Mouse (Mus musculus) forebrain, embryonic 16.5 days (tissue): ENCODE data around the gene Castor2. TPM values are rescaled to one million over a fixed set of nuclear protein-coding genes. Genes with fewer than 3 reads are reported as not detected.

ENCODE experiments used
- ATAC-seq: fragments of 200-750 bp; cut with Nextera tagmentation; 2 replicates; pipeline ENCODE4 v1.8.0; 2017; ENCODE audit warnings: mild to moderate bottlenecking, moderate library complexity
- H3K27ac ChIP-seq: fragments of 300-500 bp; sonication (generic); 2 replicates; pipeline ENCODE4 v1.5.1; 2014; ENCODE audit warnings: low read length, control low read depth
- H3K27me3 ChIP-seq: fragments of 300-500 bp; sonication (generic); replicated peaks from 2 replicates; pipeline ENCODE4 v1.6.1; 2014; ENCODE audit warnings: low read length; ENCODE audit not compliant: control insufficient read depth, insufficient read depth
- H3K36me3 ChIP-seq: fragments of 300-500 bp; sonication (generic); 2 replicates; pipeline ENCODE4 v1.6.1; 2014; ENCODE audit not compliant: control insufficient read depth, insufficient read depth
- H3K4me1 ChIP-seq: fragments of 300-500 bp; sonication (generic); replicated peaks from 2 replicates; pipeline ENCODE4 v1.6.1; 2014; ENCODE audit warnings: low read length; ENCODE audit not compliant: control insufficient read depth, insufficient read depth
- H3K4me2 ChIP-seq: fragments of 300-500 bp; sonication (generic); 2 replicates; pipeline ENCODE4 v1.6.1; 2014; ENCODE audit warnings: mild to moderate bottlenecking, low read length, control low read depth
- H3K4me3 ChIP-seq: fragments of 300-500 bp; sonication (generic); replicated peaks from 2 replicates; pipeline ENCODE4 v1.5.1; 2014; ENCODE audit warnings: mild to moderate bottlenecking, low read length, control low read depth
- H3K9ac ChIP-seq: fragments of 300-500 bp; sonication (generic); replicated peaks from 2 replicates; pipeline ENCODE4 v1.6.1; 2014; ENCODE audit warnings: low read depth, low read length, control low read depth
- H3K9me3 ChIP-seq: fragments of 300-500 bp; sonication (generic); 2 replicates; pipeline ENCODE4 v1.6.1; 2016; ENCODE audit warnings: low read length; ENCODE audit not compliant: control insufficient read depth
- WGBS: fragments of 180-500 bp; shearing (Covaris S2); extraction: QIAGEN DNeasy Blood & Tissue Kit; methylation state at CpG from one replicate; pipeline ENCODE4 v1.1.7; 2014; 5-methylcytosine and 5-hydroxymethylcytosine counted together
- polyA plus RNA-seq: library from polyadenylated mRNA; unstranded; fragments of >200 nt; fragmentation: Nextera tagmentation; extraction: Ambion mirVana; gene quantifications from 2 replicates; pipeline ENCODE4 v1.2.1, GENCODE M21; 2015

Castor2 gene
- polyA plus RNA-seq, 1 experiment from 2014 or later, result 31.4 TPM

DNA sequence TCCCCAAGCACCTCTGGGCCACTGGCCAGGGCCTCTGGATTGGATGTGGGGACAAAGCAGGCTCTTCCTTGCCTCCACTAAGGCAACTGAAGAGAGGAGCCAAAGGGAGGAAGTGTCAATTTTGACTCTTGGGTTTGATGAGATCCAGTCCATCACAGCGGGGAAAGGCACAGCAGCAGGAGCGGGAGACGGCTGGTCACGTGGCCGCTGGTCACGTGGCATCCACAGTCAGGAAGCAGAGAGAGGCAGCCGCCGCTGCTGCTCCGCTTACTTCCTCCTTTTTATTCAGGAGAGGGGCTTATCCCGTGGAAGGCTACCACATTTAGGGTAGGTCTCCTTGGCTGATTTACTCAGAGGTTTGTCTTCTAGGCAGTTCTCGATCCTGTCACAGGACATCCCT lies 42.9 kb downstream of the Castor2 start:
- no peak overlapping the region for H3K27ac ChIP-seq
- H3K4me2 ChIP-seq, result no peak overlapping the region
- no peaks in the 10 kb centered on the region for H3K9me3 ChIP-seq
- H3K4me3 ChIP-seq, result no peak overlapping the region
- 87% methylated on average over 11 of the region's 11 CpGs for WGBS
- H3K4me1 ChIP-seq, result no peaks in the 10 kb centered on the region
- peaks cover 24% of the 10 kb centered on the region for H3K36me3 ChIP-seq
- H3K9ac ChIP-seq, result no peak overlapping the region
- H3K27me3 ChIP-seq, result no peaks in the 10 kb centered on the region
- no peak for ATAC-seq

GRCm38 (mm10) chr5:134144986-134145385 lies 45.5 kb downstream of the Castor2 start:
- no peak overlapping the region for H3K27ac ChIP-seq
- no peaks in the 10 kb centered on the region for H3K27me3 ChIP-seq
- H3K4me3 ChIP-seq, result no peak overlapping the region
- H3K4me1 ChIP-seq, result no peaks in the 10 kb centered on the region
- 93% methylated on average over 8 of the region's 8 CpGs for WGBS
- peaks cover 17% of the 10 kb centered on the region for H3K36me3 ChIP-seq
- no peak overlapping the region for H3K9ac ChIP-seq
- H3K9me3 ChIP-seq, result no peaks in the 10 kb centered on the region
- H3K4me2 ChIP-seq, result no peak overlapping the region
- no peak for ATAC-seq

GRCm38 (mm10) chr5:134147194-134147753 lies 47.8 kb downstream of the Castor2 start:
- H3K4me1 ChIP-seq, result no peaks in the 10 kb centered on the region
- H3K9me3 ChIP-seq, result no peaks in the 10 kb centered on the region
- H3K27ac ChIP-seq, result no peak overlapping the region
- H3K36me3 ChIP-seq, result peaks cover 17% of the 10 kb centered on the region
- H3K27me3 ChIP-seq, result no peaks in the 10 kb centered on the region
- no peak overlapping the region for H3K4me3 ChIP-seq
- no peak for ATAC-seq
- WGBS, result 86% methylated on average over 10 of the region's 10 CpGs
- no peak overlapping the region for H3K9ac ChIP-seq
- H3K4me2 ChIP-seq, result no peak overlapping the region

- Histone ChIP-seq H3K9me3 (no peaks in the 10 kb centered on the region), H3K27me3 (no peaks in the 10 kb centered on the region), H3K4me1 (no peaks in the 10 kb centered on the region), H3K27ac (no peak overlapping the region), H3K4me3 (no peak overlapping the region), H3K4me2 (no peak overlapping the region), H3K36me3 (peaks cover 13% of the 10 kb centered on the region), H3K9ac (no peak overlapping the region)
- WGBS, result 90% methylated on average over 4 of the region's 4 CpGs
- ATAC-seq, result no peak
Observed at GRCm38 (mm10) chr5:134148153-134148552, 48.6 kb downstream of the Castor2 start.

GRCm38 (mm10) chr5:134151895-134152294 lies 52.4 kb downstream of the Castor2 start:
- 91% methylated on average over 11 of the region's 11 CpGs for WGBS
- no peak overlapping the region for H3K9ac ChIP-seq
- H3K9me3 ChIP-seq, result no peaks in the 10 kb centered on the region
- no peaks in the 10 kb centered on the region for H3K27me3 ChIP-seq
- no peaks in the 10 kb centered on the region for H3K4me1 ChIP-seq
- ATAC-seq, result no peak
- no peak overlapping the region for H3K4me2 ChIP-seq
- no peak overlapping the region for H3K27ac ChIP-seq
- H3K36me3 ChIP-seq, result peaks cover 21% of the 10 kb centered on the region
- H3K4me3 ChIP-seq, result no peak overlapping the region

DNA sequence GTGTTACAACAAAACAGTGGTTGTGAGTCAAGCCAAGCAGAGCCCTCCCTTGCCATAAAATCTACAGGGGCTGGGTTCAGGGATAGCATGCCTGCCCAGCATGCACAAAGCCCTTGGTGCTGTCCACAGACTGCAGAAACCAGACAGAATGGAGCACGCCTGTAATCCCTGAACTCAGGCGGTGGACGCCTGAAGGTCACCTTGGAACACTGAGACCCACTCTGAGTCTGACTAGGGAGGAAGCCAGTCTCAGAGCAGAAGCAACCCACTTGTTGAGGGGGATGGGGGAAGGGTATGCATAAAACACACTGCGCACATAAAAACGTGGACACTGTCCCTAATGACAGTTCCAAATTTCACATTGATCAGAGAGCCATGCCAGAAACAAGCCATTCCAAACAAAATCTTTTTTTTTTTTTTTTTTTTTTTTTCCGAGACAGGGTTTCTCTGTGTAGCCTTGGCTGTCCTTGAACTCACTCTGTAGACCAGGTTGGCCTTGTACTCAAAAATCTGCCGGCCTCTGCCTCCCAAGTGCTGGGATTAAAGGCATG lies 56.5 kb downstream of the Castor2 start:
- Histone ChIP-seq H3K9me3 (no peaks in the 10 kb centered on the region), H3K9ac (no peak overlapping the region), H3K4me3 (no peak overlapping the region), H3K27me3 (no peaks in the 10 kb centered on the region), H3K36me3 (peaks cover 16% of the 10 kb centered on the region), H3K4me2 (no peak overlapping the region), H3K4me1 (no peaks in the 10 kb centered on the region), H3K27ac (no peak overlapping the region)
- WGBS, result 90% methylated on average over 7 of the region's 7 CpGs
- no peak for ATAC-seq

- 42% methylated on average over 5 of the region's 5 CpGs for WGBS
- Histone ChIP-seq H3K4me1 (peaks cover 2% of the 10 kb centered on the region; the same call in 1 of the 2 replicates), H3K27ac (no peak overlapping the region), H3K4me3 (no peak overlapping the region), H3K4me2 (no peak overlapping the region), H3K9me3 (no peaks in the 10 kb centered on the region), H3K9ac (no peak overlapping the region; the same call in 1 of the 2 replicates), H3K27me3 (no peaks in the 10 kb centered on the region), H3K36me3 (peaks cover 2% of the 10 kb centered on the region; the same call in 1 of the 2 replicates)
- no peak for ATAC-seq
Observed at GRCm38 (mm10) chr5:134164688-134165087, 65.2 kb downstream of the Castor2 start.

DNA sequence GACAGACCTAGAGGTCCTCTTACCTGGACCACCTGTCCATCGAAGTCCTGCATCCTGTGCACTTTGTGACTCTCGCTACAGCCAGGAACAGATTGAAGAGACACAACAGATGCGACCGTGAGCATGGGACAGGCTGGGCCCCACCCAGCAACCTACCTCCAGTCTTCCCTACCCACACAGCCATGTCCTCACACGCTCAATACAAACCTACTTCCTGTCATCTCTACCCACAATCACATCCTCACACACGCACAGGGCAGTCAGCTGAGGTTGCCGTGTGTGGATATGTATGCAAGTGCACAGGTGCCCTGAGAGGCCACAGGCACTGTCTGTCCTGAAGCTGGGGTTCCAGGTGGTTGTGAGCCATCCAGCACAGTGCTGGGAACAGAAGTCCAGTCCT lies 67.1 kb downstream of the Castor2 start:
- H3K4me2 ChIP-seq, result no peak overlapping the region
- peaks cover 2% of the 10 kb centered on the region; the same call in 1 of the 2 replicates for H3K36me3 ChIP-seq
- peaks cover 2% of the 10 kb centered on the region; the same call in 1 of the 2 replicates for H3K4me1 ChIP-seq
- no peak for ATAC-seq
- H3K9me3 ChIP-seq, result no peaks in the 10 kb centered on the region
- no peak overlapping the region for H3K9ac ChIP-seq
- 96% methylated on average over 7 of the region's 7 CpGs for WGBS
- no peak overlapping the region for H3K27ac ChIP-seq
- no peak overlapping the region for H3K4me3 ChIP-seq
- no peaks in the 10 kb centered on the region for H3K27me3 ChIP-seq

DNA sequence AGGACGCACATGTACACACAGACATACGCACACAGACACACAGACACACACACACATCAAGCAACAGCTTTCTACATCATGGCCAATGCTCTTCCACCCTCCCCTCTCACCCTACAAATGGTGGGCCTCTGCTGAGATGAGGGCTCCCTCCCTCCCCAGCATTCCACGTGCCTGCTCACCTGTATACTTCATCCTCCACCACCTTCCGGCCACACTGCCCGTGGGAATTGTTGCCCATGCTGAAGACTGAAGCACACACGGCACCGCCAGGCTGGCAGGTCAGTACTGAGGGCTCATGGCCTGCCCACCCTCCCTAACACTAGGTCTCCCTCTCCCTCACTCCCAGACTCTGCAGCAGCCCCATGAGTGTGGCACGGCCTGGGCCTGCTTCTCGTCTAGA lies 68.5 kb downstream of the Castor2 start:
- H3K9me3 ChIP-seq, result no peaks in the 10 kb centered on the region
- no peak overlapping the region for H3K9ac ChIP-seq
- no peaks in the 10 kb centered on the region for H3K27me3 ChIP-seq
- no peak overlapping the region for H3K4me2 ChIP-seq
- no peak for ATAC-seq
- H3K36me3 ChIP-seq, result no peaks in the 10 kb centered on the region
- H3K27ac ChIP-seq, result no peak overlapping the region
- H3K4me3 ChIP-seq, result no peak overlapping the region
- 93% methylated on average over 9 of the region's 9 CpGs for WGBS
- H3K4me1 ChIP-seq, result peaks cover 2% of the 10 kb centered on the region; the same call in 1 of the 2 replicates
